Mouse (Mus musculus): ENCODE data around the gene Sgsm1. TPM values are rescaled to one million over a fixed set of nuclear protein-coding genes. Genes with fewer than 3 reads are reported as not detected.
A peak's percentile ranks its signal among the peaks of the same experiment; 100 is the strongest.

The Sgsm1 gene
- polyA plus RNA-seq, 1 experiment from 2014 or later = 15.1 TPM

- Histone ChIP-seq H3K27ac (replicated peaks) (peak overlapping the region; percentile 78), H3K4me3 (peak overlapping the region; percentile 60), H3K9me3 (no peaks in the 10 kb centered on the region), H3K36me3 (replicated peaks) (no peaks in the 10 kb centered on the region), H3K4me1 (peaks cover 46% of the 10 kb centered on the region), H3K27me3 (replicated peaks; ENCODE audit: low read depth, poor library complexity, severe bottlenecking) (peaks cover 44% of the 10 kb centered on the region)
- DNase-seq (ENCODE audit: low spot score) = peak; percentile 83
- 4% methylated on average over 25 of the region's 25 CpGs for whole genome bisulfite sequencing
Observed at GRCm38 (mm10) chr5:113306750-113307477, 3.7 kb downstream of the Sgsm1 start.

DNA sequence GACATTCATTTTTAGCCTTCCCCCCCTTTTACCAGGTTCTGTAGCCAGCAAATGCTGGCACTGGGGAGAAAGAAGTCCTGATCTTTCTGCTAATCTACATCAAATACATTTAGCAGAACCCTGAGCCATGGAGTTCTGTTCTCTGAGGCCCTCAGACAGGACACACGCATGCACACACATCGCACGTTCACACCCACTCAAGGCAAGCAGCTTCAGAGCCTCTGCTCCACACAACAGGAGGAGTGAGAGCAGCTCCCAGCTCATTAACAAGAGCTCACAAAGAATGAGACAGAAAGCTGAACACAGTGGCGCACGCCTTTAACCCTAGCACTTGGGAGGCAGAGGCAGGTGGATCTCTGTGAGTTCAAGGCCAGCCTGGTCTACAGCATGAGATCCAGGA is 6.1 kb downstream of the Sgsm1 start:
- H3K27ac ChIP-seq (replicated peaks) = no peak overlapping the region
- WGBS = 91% methylated on average over 5 of the region's 5 CpGs
- no peak overlapping the region for H3K4me3 ChIP-seq
- peaks cover 42% of the 10 kb centered on the region for H3K27me3 ChIP-seq (replicated peaks; ENCODE audit: low read depth, poor library complexity, severe bottlenecking)
- peaks cover 41% of the 10 kb centered on the region for H3K4me1 ChIP-seq
- H3K36me3 ChIP-seq (replicated peaks) = no peaks in the 10 kb centered on the region
- no peak for DNase-seq (ENCODE audit: low spot score)
- no peaks in the 10 kb centered on the region for H3K9me3 ChIP-seq

DNA sequence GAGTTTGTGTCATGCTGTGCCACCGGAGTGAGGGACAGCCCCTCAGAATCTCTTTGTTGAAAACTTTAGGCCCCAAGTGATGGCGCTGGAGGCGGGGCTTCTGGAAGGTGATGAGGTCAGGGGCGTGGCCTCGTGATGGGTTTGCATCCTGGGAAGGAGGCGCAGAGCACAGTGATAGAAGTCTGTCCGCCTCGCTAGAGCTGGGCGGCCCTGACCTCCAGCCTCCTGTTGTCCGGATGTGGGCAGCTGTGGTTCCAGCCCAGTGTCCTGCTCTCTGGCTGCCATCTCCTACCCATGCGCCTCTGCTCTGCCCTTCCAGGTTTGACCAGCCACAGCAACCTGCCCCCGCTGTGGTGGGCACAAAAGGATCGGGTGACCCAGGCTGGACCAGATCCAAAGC is 8.7 kb downstream of the Sgsm1 start:
- H3K4me1 ChIP-seq = peaks cover 35% of the 10 kb centered on the region
- no peaks in the 10 kb centered on the region for H3K9me3 ChIP-seq
- no peak overlapping the region for H3K4me3 ChIP-seq
- H3K27ac ChIP-seq (replicated peaks) = 0 out of 2 replicates have a peak overlapping the region, but pooled peaks have one; percentile 15
- H3K36me3 ChIP-seq (replicated peaks) = no peaks in the 10 kb centered on the region
- H3K27me3 ChIP-seq (replicated peaks; ENCODE audit: low read depth, poor library complexity, severe bottlenecking) = peaks cover 46% of the 10 kb centered on the region
- WGBS = 12% methylated on average over 13 of the region's 13 CpGs
- peak; percentile 37 for DNase-seq (ENCODE audit: low spot score)

GRCm38 (mm10) chr5:113300148-113300889 is 10.3 kb downstream of the Sgsm1 start:
- no peak for DNase-seq (ENCODE audit: low spot score)
- WGBS = 80% methylated on average over 22 of the region's 22 CpGs
- no peak overlapping the region for H3K27ac ChIP-seq (replicated peaks)
- no peaks in the 10 kb centered on the region for H3K36me3 ChIP-seq (replicated peaks)
- peaks cover 46% of the 10 kb centered on the region for H3K27me3 ChIP-seq (replicated peaks; ENCODE audit: low read depth, poor library complexity, severe bottlenecking)
- H3K9me3 ChIP-seq = no peaks in the 10 kb centered on the region
- H3K4me1 ChIP-seq = peaks cover 27% of the 10 kb centered on the region
- no peak overlapping the region for H3K4me3 ChIP-seq

DNA sequence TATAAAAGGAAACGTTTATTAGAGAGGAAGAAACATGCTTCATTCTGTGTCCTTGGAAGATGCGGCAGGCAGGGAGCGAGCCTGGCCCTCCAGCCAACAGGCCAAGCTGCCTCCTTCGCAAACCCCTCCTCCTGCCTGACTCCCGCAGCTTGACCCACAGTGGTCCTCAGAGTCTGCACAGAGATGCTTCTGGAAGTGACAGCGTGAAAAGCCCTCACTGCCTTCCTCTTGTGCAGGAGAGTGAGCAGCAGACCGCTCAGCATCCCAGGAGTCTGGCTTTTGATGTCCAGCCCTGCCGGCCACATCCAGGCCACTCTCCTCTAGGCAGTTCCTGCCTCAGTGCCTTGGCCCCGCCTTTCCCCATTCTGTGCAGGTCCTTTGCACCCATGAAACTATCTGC is 11.2 kb downstream of the Sgsm1 start:
- peaks cover 27% of the 10 kb centered on the region for H3K4me1 ChIP-seq
- no peaks in the 10 kb centered on the region for H3K9me3 ChIP-seq
- WGBS = 50% methylated on average over 9 of the region's 9 CpGs
- H3K27me3 ChIP-seq (replicated peaks; ENCODE audit: low read depth, poor library complexity, severe bottlenecking) = peaks cover 46% of the 10 kb centered on the region
- DNase-seq (ENCODE audit: low spot score) = no peak
- no peaks in the 10 kb centered on the region for H3K36me3 ChIP-seq (replicated peaks)
- H3K4me3 ChIP-seq = no peak overlapping the region
- H3K27ac ChIP-seq (replicated peaks) = no peak overlapping the region

GRCm38 (mm10) chr5:113298826-113299225 is 11.8 kb downstream of the Sgsm1 start:
- H3K9me3 ChIP-seq = no peaks in the 10 kb centered on the region
- 70% methylated on average over 6 of the region's 6 CpGs for WGBS

GRCm38 (mm10) chr5:113298040-113298439 is 12.5 kb downstream of the Sgsm1 start:
- H3K36me3 ChIP-seq (replicated peaks) = no peaks in the 10 kb centered on the region
- H3K27me3 ChIP-seq (replicated peaks; ENCODE audit: low read depth, poor library complexity, severe bottlenecking) = peaks cover 46% of the 10 kb centered on the region
- no peaks in the 10 kb centered on the region for H3K9me3 ChIP-seq
- no peak for DNase-seq (ENCODE audit: low spot score)
- H3K4me1 ChIP-seq = peaks cover 27% of the 10 kb centered on the region
- WGBS = 19% methylated on average over 12 of the region's 12 CpGs
- 0 out of 2 replicates have a peak overlapping the region, but pooled peaks have one; percentile 23 for H3K4me3 ChIP-seq
- no peak overlapping the region for H3K27ac ChIP-seq (replicated peaks)

More at GRCm38 (mm10) chr5:113298826-113299225, 11.8 kb downstream of the Sgsm1 start:
- Histone ChIP-seq H3K27me3 (replicated peaks; ENCODE audit: low read depth, poor library complexity, severe bottlenecking) (peaks cover 46% of the 10 kb centered on the region), H3K27ac (replicated peaks) (no peak overlapping the region), H3K4me3 (no peak overlapping the region), H3K36me3 (replicated peaks) (no peaks in the 10 kb centered on the region), H3K4me1 (peaks cover 27% of the 10 kb centered on the region)
- no peak for DNase-seq (ENCODE audit: low spot score)

GRCm38 (mm10) chr5:113295791-113296190 is 14.8 kb downstream of the Sgsm1 start:
- WGBS = 53% methylated on average over 4 of the region's 4 CpGs
- Histone ChIP-seq H3K27ac (replicated peaks) (no peak overlapping the region), H3K36me3 (replicated peaks) (no peaks in the 10 kb centered on the region), H3K27me3 (replicated peaks; ENCODE audit: low read depth, poor library complexity, severe bottlenecking) (peaks cover 46% of the 10 kb centered on the region), H3K4me3 (no peak overlapping the region), H3K4me1 (peaks cover 25% of the 10 kb centered on the region), H3K9me3 (no peaks in the 10 kb centered on the region)
- no peak for DNase-seq (ENCODE audit: low spot score)

GRCm38 (mm10) chr5:113294575-113294974 is 16.0 kb downstream of the Sgsm1 start:
- Histone ChIP-seq H3K4me1 (peaks cover 22% of the 10 kb centered on the region), H3K27me3 (replicated peaks; ENCODE audit: low read depth, poor library complexity, severe bottlenecking) (peaks cover 48% of the 10 kb centered on the region), H3K9me3 (no peaks in the 10 kb centered on the region), H3K27ac (replicated peaks) (no peak overlapping the region), H3K4me3 (no peak overlapping the region), H3K36me3 (replicated peaks) (no peaks in the 10 kb centered on the region)
- no peak for DNase-seq (ENCODE audit: low spot score)
- 83% methylated on average over 5 of the region's 5 CpGs for WGBS

DNA sequence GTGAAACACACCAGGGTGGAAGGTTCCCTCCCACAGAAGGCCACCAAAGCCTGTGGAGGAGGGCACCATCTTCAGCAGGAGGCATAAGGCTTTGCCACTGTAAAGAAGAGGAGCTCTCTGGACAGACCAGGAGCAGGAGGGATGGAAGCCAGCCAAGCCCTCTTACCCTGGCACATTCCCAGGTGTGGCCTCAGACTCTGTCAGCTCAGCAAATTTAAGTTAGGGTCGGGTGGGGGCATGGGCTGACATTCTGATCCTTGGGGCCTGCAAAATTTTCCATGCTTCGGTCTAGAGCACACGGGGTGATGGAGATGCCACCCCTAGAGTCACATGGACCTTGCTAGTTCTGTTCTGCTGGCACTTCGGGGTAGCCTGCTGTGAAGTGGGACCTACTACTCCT is 17.1 kb downstream of the Sgsm1 start:
- H3K4me1 ChIP-seq = peaks cover 17% of the 10 kb centered on the region
- H3K4me3 ChIP-seq = no peak overlapping the region
- no peak overlapping the region for H3K27ac ChIP-seq (replicated peaks)
- H3K36me3 ChIP-seq (replicated peaks) = no peaks in the 10 kb centered on the region
- WGBS = 80% methylated on average over 4 of the region's 4 CpGs
- no peak for DNase-seq (ENCODE audit: low spot score)
- H3K27me3 ChIP-seq (replicated peaks; ENCODE audit: low read depth, poor library complexity, severe bottlenecking) = peaks cover 48% of the 10 kb centered on the region
- no peaks in the 10 kb centered on the region for H3K9me3 ChIP-seq

- Histone ChIP-seq H3K9me3 (no peaks in the 10 kb centered on the region), H3K4me1 (peaks cover 11% of the 10 kb centered on the region; the same call in 1 of the 2 replicates), H3K36me3 (replicated peaks) (no peaks in the 10 kb centered on the region), H3K27me3 (replicated peaks; ENCODE audit: low read depth, poor library complexity, severe bottlenecking) (peaks cover 48% of the 10 kb centered on the region), H3K4me3 (no peak overlapping the region), H3K27ac (replicated peaks) (no peak overlapping the region)
- no peak for DNase-seq (ENCODE audit: low spot score)
- WGBS = 61% methylated on average over 8 of the region's 8 CpGs
Observed at GRCm38 (mm10) chr5:113292832-113293231, 17.8 kb downstream of the Sgsm1 start.

- WGBS = 14% methylated on average over 8 of the region's 8 CpGs
- Histone ChIP-seq H3K4me3 (no peak overlapping the region), H3K9me3 (no peaks in the 10 kb centered on the region), H3K36me3 (replicated peaks) (no peaks in the 10 kb centered on the region), H3K27ac (replicated peaks) (no peak overlapping the region), H3K4me1 (peaks cover 12% of the 10 kb centered on the region), H3K27me3 (replicated peaks; ENCODE audit: low read depth, poor library complexity, severe bottlenecking) (peaks cover 48% of the 10 kb centered on the region)
- DNase-seq (ENCODE audit: low spot score) = peak; percentile 83
Observed at GRCm38 (mm10) chr5:113292179-113292578, 18.4 kb downstream of the Sgsm1 start.

GRCm38 (mm10) chr5:113291125-113291524 is 19.5 kb downstream of the Sgsm1 start:
- Histone ChIP-seq H3K27ac (replicated peaks) (no peak overlapping the region), H3K9me3 (no peaks in the 10 kb centered on the region), H3K4me3 (no peak overlapping the region), H3K36me3 (replicated peaks) (no peaks in the 10 kb centered on the region), H3K4me1 (peaks cover 21% of the 10 kb centered on the region), H3K27me3 (replicated peaks; ENCODE audit: low read depth, poor library complexity, severe bottlenecking) (peaks cover 57% of the 10 kb centered on the region)
- WGBS = 89% methylated on average over 4 of the region's 4 CpGs
- no peak for DNase-seq (ENCODE audit: low spot score)

Data from embryonic facial prominence, embryonic 10.5 days (tissue).